Mouse (Mus musculus): ENCODE data around the gene Lrrc15. TPM values are rescaled to one million over a fixed set of nuclear protein-coding genes. Genes with fewer than 3 reads are reported as not detected.
A peak's percentile ranks its signal among the peaks of the same experiment; 100 is the strongest.

Lrrc15 gene
- total and polyA plus RNA-seq, 3 experiments: not detected

DNA sequence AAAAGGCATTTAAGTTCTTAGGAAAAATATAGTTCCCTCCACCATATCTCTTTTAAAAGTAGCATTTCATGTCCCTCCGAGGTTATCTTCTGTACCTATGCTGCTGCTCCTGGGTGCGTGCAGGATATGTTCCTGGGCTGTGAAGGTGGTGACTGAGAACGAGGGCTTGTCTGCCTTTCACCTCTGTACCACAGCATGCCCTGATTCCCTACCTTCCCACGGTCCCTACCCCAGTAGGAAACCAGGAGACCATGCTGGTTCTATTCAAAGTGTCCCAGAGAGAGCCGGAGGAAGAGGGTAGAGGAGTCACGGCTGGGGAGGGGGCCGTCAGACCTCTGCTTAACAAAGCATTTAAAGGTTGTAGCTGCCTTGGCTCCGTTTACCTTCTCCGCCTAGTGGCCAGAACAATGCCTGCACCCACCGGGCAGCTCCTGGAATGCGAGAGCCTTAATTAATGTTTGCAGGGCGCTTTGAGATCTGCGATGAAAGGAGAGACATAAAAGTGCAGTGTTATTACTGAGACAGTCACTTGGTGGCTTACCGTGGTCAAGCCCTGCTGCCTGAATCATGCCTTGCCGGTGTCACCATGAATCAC, 784 bp upstream of the Lrrc15 start:
- H3K4me1 ChIP-seq (ENCODE audit: control insufficient read depth in 1 of 2, insufficient read depth in 2 of 2, low read length in 2 of 2): no peaks in the 10 kb centered on the region
- no peaks in the 10 kb centered on the region for H3K9me3 ChIP-seq (replicated peaks; ENCODE audit: insufficient read depth, low read length)
- H3K36me3 ChIP-seq (ENCODE audit: control insufficient read depth in 1 of 2, insufficient read depth in 2 of 2, low read length in 2 of 2): no peaks in the 10 kb centered on the region
- TF ChIP-seq SMC3 (IDR thresholded peaks at IDR 0.05; ENCODE audit: low read depth, low read length) (peak; percentile 66), ZNF384 (IDR thresholded peaks at IDR 0.05; ENCODE audit: low read depth, low read length) (no peak), CTCF (IDR thresholded peaks at IDR 0.05 in 2 of 3, conservative IDR thresholded peaks at IDR 0.05 in 1 of 3; ENCODE audit: control insufficient read depth in 1 of 3, insufficient read depth in 1 of 3, low read depth in 2 of 3, low read length in 3 of 3, poor library complexity in 1 of 3, severe bottlenecking in 1 of 3) (peak; percentile 69 to 72 (median 71)), ZC3H11A (IDR thresholded peaks at IDR 0.05; ENCODE audit: low read depth, low read length) (peak; percentile 35; the same call in 1 of the 2 replicates), RAD21 (IDR thresholded peaks at IDR 0.05; ENCODE audit: low read depth, low read length) (peak; percentile 33)
- DNase-seq (ENCODE audit: low read depth, low spot score): peak; percentile 53
- peaks cover 11 to 19% of the 10 kb centered on the region in 2 experiments for H3K27me3 ChIP-seq (ENCODE audit: control insufficient read depth in 1 of 2, insufficient read depth in 2 of 2, low read length in 2 of 2)
- H3K9ac ChIP-seq (ENCODE audit: control insufficient read depth, low read depth, low read length, poor library complexity, severe bottlenecking): no peak overlapping the region
- H3K79me2 ChIP-seq (ENCODE audit: control insufficient read depth, insufficient read depth, low read length, poor library complexity): no peaks in the 10 kb centered on the region
- no peak overlapping the region for H3K4me3 ChIP-seq (ENCODE audit: control insufficient read depth in 1 of 2, insufficient read depth in 1 of 2, low read depth in 2 of 2, low read length in 2 of 2)
- H3K27ac ChIP-seq (ENCODE audit: control insufficient read depth, low read depth, low read length): no peak overlapping the region

DNA sequence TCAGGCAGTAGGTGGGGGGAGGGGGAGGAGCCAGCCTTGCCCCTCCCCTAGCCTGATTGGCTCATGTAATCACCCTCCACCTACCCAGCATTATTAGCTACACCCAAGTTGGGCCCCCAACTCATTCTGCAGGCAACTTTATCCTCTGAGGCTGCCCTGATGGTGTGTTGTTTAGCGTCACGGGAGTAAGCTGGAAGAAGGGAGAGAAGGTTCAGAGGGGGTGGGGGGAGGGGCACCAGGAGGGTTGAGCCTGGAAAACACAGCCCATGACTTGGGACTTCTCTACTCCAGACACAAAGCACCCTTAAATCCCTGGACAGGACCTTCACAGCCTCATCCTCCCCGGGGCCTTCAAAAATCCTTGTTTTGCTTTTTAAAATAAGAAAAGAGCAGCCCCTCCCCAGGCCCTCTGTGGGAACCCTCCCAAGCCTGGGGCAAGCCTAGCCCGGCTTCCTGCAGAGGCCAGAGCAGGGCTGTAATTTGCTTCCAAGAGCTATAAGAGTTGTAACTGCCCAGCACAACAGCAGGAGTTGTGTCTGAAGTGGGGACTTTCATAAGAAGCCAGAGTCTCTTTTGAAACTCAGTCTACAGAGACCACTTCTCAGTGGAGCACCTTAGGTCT, 2.3 kb downstream of the Lrrc15 start:
- no peak for DNase-seq (ENCODE audit: low read depth, low spot score)
- Histone ChIP-seq H3K4me3 (ENCODE audit: control insufficient read depth in 1 of 2, insufficient read depth in 1 of 2, low read depth in 2 of 2, low read length in 2 of 2) (no peak overlapping the region), H3K27ac (ENCODE audit: control insufficient read depth, low read depth, low read length) (no peak overlapping the region), H3K27me3 (ENCODE audit: control insufficient read depth in 1 of 2, insufficient read depth in 2 of 2, low read length in 2 of 2) (peaks cover 3 to 10% of the 10 kb centered on the region in 2 experiments), H3K36me3 (ENCODE audit: control insufficient read depth in 1 of 2, insufficient read depth in 2 of 2, low read length in 2 of 2) (no peaks in the 10 kb centered on the region), H3K79me2 (ENCODE audit: control insufficient read depth, insufficient read depth, low read length, poor library complexity) (no peaks in the 10 kb centered on the region), H3K9me3 (replicated peaks; ENCODE audit: insufficient read depth, low read length) (no peaks in the 10 kb centered on the region), H3K9ac (ENCODE audit: control insufficient read depth, low read depth, low read length, poor library complexity, severe bottlenecking) (no peak overlapping the region), H3K4me1 (ENCODE audit: control insufficient read depth in 1 of 2, insufficient read depth in 2 of 2, low read length in 2 of 2) (peaks cover 0 to 3% of the 10 kb centered on the region in 2 experiments; a peak in 1 of 4 replicates)
- TF ChIP-seq POLR2A (IDR thresholded peaks at IDR 0.05; ENCODE audit: control insufficient read depth in 1 of 2, insufficient read depth in 1 of 2, low read depth in 1 of 2, low read length in 2 of 2, poor library complexity in 1 of 2) (no peak), ZKSCAN1 (IDR thresholded peaks at IDR 0.05; ENCODE audit: low read depth, low read length) (no peak), TCF12 (IDR thresholded peaks at IDR 0.05; ENCODE audit: low read depth, low read length) (no peak), CHD1 (IDR thresholded peaks at IDR 0.05; ENCODE audit: low read depth, low read length) (no peak), USF2 (IDR thresholded peaks at IDR 0.05; ENCODE audit: borderline replicate concordance in 1 of 2, insufficient read depth in 1 of 2, low read depth in 1 of 2, low read length in 2 of 2) (no peak), NELFE (IDR thresholded peaks at IDR 0.05; ENCODE audit: low read depth, low read length) (no peak), CTCF (IDR thresholded peaks at IDR 0.05 in 2 of 3, conservative IDR thresholded peaks at IDR 0.05 in 1 of 3; ENCODE audit: control insufficient read depth in 1 of 3, insufficient read depth in 1 of 3, low read depth in 2 of 3, low read length in 3 of 3, poor library complexity in 1 of 3, severe bottlenecking in 1 of 3) (no peak), POLR2AphosphoS5 (IDR thresholded peaks at IDR 0.05; ENCODE audit: borderline replicate concordance, low read depth, low read length) (no peak), MEF2A (IDR thresholded peaks at IDR 0.05; ENCODE audit: extremely low read depth, insufficient replicate concordance, low read depth, low read length, poor library complexity, severe bottlenecking) (no peak), ETS1 (IDR thresholded peaks at IDR 0.05; ENCODE audit: low read depth, low read length) (no peak), HCFC1 (IDR thresholded peaks at IDR 0.05; ENCODE audit: low read depth, low read length) (no peak), SIN3A (IDR thresholded peaks at IDR 0.05; ENCODE audit: low read length) (no peak)

Data from MEL (cell line).